In the genomic region with DNA sequence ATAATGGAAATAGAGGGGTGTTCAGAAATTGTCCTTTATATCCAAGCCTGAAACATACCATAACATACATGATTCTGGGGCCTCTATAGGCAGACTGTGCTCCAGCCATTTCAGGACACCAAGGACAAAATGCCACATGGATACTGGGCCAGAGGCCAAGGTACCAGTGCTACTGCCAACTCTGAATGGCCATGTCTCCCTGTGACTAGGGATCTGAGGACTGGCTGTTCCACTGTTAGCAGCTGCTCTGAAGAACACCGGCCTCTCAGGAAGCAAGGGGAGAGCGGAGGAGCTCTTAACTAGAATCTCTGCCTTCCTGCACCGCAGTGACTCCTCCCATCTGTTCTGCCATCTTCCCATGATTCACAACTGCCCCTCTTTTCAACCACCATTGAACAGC, we compare ENCODE assay signal across 7 mouse cellular contexts.
DNase-seq lines count a peak whose midpoint lies in the region.

No protein-coding gene starts in this region.

- intact Hi-C loops in heart, postnatal 14 days (cut with DNase I): loop anchor here (5.0 kb wide), 1 partner anchor 64 kb away; no protein-coding TSS in a partner anchor

- peak; percentile 12 for DNase-seq in kidney, adult 9 months
- DNase-seq in kidney, postnatal 4 days: no peak
- DNase-seq in adrenal gland, postnatal 25 days: peak; percentile 54
- DNase-seq in cerebellum, adult 8-10 months: peak; percentile 75
- peak; percentile 53 to 70 for DNase-seq in heart, postnatal 14 days
- no peak for DNase-seq in B cell, adult 2 months
- DNase-seq in urinary bladder, postnatal 25 days (ENCODE audit: low spot score): no peak

Comparison
In these comparisons a context has a peak if more than half of its experiments do, and no peak if none do; other contexts are left out.
1. DNase-seq: peak in kidney, adult 9 months (single experiment), adrenal gland, postnatal 25 days (single experiment), cerebellum, adult 8-10 months (single experiment) and heart, postnatal 14 days (2 of 2); none in kidney, postnatal 4 days (0 of 2), B cell, adult 2 months (0 of 2) and urinary bladder, postnatal 25 days (single experiment).